Mouse (Mus musculus) stomach, embryonic 16.5 days (tissue): Measurements from ENCODE around the gene Grhl3. TPM values are rescaled to one million over a fixed set of nuclear protein-coding genes. Genes with fewer than 3 reads are reported as not detected.

Experiments
- ATAC-seq: fragments of 200-750 bp; cut with Nextera tagmentation; 2 replicates; pipeline ENCODE4 v1.8.0; 2017; ENCODE audit warnings: moderate number of reproducible peaks, moderate TSS enrichment; ENCODE audit not compliant: insufficient read depth, low FRiP score
- H3K27ac ChIP-seq: fragments of 300-500 bp; sonication (generic); 2 replicates; pipeline ENCODE4 v1.5.1; 2014; ENCODE audit warnings: low read length
- H3K27me3 ChIP-seq: fragments of 300-500 bp; sonication (generic); 2 replicates; pipeline ENCODE4 v1.6.1; 2014; ENCODE audit warnings: low read length, control low read depth, mixed read lengths; ENCODE audit not compliant: control insufficient read depth, insufficient read depth
- H3K36me3 ChIP-seq: fragments of 300-500 bp; sonication (generic); 2 replicates; pipeline ENCODE4 v1.6.1; 2014; ENCODE audit warnings: low read length; ENCODE audit not compliant: control insufficient read depth, insufficient read depth
- H3K4me1 ChIP-seq: fragments of 300-500 bp; sonication (generic); 2 replicates; pipeline ENCODE4 v1.6.1; 2014; ENCODE audit warnings: low read length, control low read depth, mixed read lengths; ENCODE audit not compliant: control insufficient read depth, insufficient read depth
- H3K4me2 ChIP-seq: fragments of 300-500 bp; sonication (generic); 2 replicates; pipeline ENCODE4 v1.6.1; 2014; ENCODE audit warnings: low read depth, low read length, mixed read lengths
- H3K4me3 ChIP-seq: fragments of 300-500 bp; sonication (generic); replicated peaks from 2 replicates; pipeline ENCODE4 v1.5.1; 2014; ENCODE audit warnings: mild to moderate bottlenecking, low read length
- H3K9ac ChIP-seq: fragments of 300-500 bp; sonication (generic); 2 replicates; pipeline ENCODE4 v1.6.1; 2014; ENCODE audit warnings: low read length
- H3K9me3 ChIP-seq: fragments of 300-500 bp; sonication (generic); replicated peaks from 2 replicates; pipeline ENCODE4 v1.6.1; 2016; ENCODE audit warnings: low read length, control low read depth; ENCODE audit not compliant: control insufficient read depth
- WGBS: fragments of 180-500 bp; shearing (Covaris S2); extraction: QIAGEN DNeasy Blood & Tissue Kit; methylation state at CpG from one replicate; pipeline ENCODE4 v1.1.7; 2014; 5-methylcytosine and 5-hydroxymethylcytosine counted together
- microRNA-seq: library from miRNA; unstranded; fragments of <30 nt; microRNA quantifications from one replicate; pipeline ENCODE4, GENCODE M21; 2016
- polyA plus RNA-seq: library from polyadenylated mRNA; unstranded; fragments of >200 nt; fragmentation: Nextera tagmentation; extraction: Ambion mirVana; gene quantifications from 2 replicates; pipeline ENCODE4 v1.2.1, GENCODE M21; 2015

Gene Grhl3
- polyA plus RNA-seq, 1 experiment from 2014 or later = 54.1 TPM

DNA sequence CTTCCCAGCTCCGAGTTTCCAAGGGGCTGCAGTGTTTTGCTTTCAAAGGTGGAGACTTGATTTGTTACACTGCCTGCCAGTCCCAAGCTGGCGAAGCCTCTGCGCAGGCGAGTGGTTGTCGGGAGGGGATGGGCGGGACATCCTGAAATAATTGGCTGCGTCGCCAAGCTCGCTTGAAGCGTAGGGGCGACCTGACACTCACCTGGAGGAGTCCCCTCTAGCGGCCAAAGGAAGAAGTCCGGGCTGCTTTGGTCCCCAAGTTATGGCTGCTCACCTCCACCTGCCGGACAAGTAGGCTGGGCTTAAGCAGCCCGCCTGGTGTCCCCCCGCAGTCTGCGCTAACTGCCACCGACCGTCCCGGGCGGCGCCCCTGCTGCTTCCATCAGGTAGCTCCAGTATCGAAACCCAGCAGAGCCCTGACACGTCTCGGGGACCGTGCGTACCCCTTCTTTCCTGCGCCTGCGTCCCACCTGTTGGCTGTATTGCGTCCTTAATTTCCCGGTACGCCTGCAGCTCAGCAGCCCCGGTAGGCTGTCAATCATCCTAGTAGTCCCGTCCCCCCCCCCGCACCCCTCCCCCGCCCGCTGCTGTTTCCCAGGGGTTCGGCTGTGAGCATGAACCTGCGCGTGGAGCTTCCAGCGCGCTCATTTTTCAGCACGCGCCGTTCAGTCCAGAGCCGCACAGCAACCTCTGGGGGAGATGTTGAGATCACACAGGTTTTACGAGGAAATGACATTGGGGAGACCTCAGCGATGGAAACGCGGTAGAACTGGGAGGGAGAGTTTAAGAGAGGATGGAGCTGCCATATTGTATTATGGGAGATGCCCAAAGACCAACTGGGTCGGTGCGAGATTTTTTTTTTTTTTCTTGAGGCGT, 78.7 kb downstream of the Grhl3 start, which contains the start of the genes Stpg1 and Nipal3:
Gene Stpg1 (plus strand): TSS at position 270 of the 876 bp plus-strand sequence.
Gene Nipal3 (minus strand): TSS at position 518 of the 876 bp plus-strand sequence.
- Histone ChIP-seq H3K9ac (peak within 1 kb of the TSS; percentile 75), H3K9me3 (no peaks in the 10 kb centered on the region), H3K4me1 (0 out of 2 replicates have a peak, but pooled peaks cover 5% of the 10 kb centered on the region), H3K4me3 (peak within 1 kb of the TSS; percentile 68), H3K36me3 (no peaks in the 10 kb centered on the region), H3K4me2 (peak within 1 kb of the TSS; percentile 78), H3K27me3 (no peaks in the 10 kb centered on the region), H3K27ac (peak within 1 kb of the TSS; percentile 87)
- WGBS = under 1% methylated on average over 53 of the region's 53 CpGs
- peak; percentile 98 for ATAC-seq

DNA sequence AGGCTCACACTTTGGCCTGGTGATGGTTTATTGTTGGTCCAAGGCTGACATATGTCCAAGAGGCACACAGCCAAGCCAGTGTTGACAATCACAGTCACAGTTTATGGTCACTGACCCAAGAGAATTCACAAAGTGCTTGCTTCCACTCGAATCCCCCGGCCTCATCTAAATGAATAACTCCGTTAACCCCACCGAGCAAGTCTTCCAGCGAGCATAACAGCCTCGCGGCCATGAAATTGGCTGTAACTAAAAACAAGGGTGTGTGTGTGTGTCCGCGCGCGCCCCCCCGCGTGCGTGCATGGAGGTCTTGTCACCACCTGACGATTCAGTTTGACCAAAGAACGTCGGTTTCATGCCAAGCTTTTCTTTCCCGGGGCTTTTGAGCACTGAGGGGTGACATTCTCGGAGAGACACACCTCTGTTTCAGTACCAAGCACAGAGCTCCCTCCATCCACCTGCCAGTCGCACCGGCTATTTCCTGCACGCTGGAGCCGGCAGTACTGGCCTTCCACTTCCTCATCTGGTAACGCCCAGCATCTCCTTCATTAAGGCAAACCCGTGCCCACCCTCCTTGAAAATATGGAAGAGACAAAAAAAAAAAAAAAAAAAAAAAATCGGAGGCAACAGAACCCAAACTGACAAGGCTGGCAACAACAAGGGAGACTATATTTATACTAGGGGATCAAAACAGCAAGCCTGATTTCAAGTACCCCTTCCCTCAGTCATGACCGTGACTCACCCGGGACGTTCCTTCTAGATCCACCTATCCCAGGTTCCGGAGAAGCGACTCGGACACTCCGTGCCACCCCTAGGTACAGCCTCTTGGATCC, 79.5 kb downstream of the Grhl3 start:
- no peaks in the 10 kb centered on the region for H3K27me3 ChIP-seq
- peak overlapping the region; percentile 68 for H3K4me3 ChIP-seq
- ATAC-seq = no peak
- H3K27ac ChIP-seq = peak overlapping the region; percentile 12
- no peaks in the 10 kb centered on the region; the same call in 1 of the 2 replicates for H3K36me3 ChIP-seq
- H3K4me1 ChIP-seq = 0 out of 2 replicates have a peak, but pooled peaks cover 5% of the 10 kb centered on the region
- peak overlapping the region; percentile 67 for H3K9ac ChIP-seq
- peak overlapping the region; percentile 78 for H3K4me2 ChIP-seq
- 2% methylated on average over 33 of the region's 33 CpGs for WGBS
- no peaks in the 10 kb centered on the region for H3K9me3 ChIP-seq

DNA sequence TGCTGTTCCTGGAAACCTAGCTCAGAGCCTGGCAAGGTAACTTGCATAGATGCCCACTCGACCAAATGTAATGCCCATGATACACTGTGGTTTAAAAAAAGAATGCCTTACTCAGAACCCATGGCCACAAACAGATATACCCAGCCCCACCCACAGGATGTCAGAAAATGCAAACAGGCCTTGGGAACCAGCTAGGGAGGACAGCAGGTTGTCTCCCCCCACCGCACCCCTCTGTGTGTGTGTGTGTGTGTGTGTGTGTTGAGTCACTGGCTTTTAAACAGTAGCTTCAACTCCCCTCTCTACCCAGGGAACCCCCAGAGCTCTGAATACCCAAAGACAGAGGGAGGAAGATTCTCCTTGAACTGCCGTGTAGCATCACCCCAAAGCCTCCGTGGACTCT, 80.2 kb downstream of the Grhl3 start:
- peak overlapping the region; percentile 68 for H3K4me3 ChIP-seq
- peak overlapping the region; percentile 78 for H3K4me2 ChIP-seq
- H3K27ac ChIP-seq = no peak overlapping the region
- no peaks in the 10 kb centered on the region for H3K9me3 ChIP-seq
- ATAC-seq = no peak
- H3K27me3 ChIP-seq = no peaks in the 10 kb centered on the region
- 39% methylated on average over 4 of the region's 4 CpGs for WGBS
- no peaks in the 10 kb centered on the region; the same call in 1 of the 2 replicates for H3K36me3 ChIP-seq
- 0 out of 2 replicates have a peak, but pooled peaks cover 5% of the 10 kb centered on the region for H3K4me1 ChIP-seq
- peak overlapping the region; percentile 67; the same call in 1 of the 2 replicates for H3K9ac ChIP-seq

Small RNAs within 50 kb of the gene (microRNA-seq; reads per million reads assigned to microRNA genes)
- not detected for gene Gm25317

Other genes with a start within 250 kb of the Grhl3 start
- gene Srrm1, start 220.3 kb downstream of the Grhl3 start, polyA plus RNA-seq = 176 and 188 TPM in 2 replicates
- gene Ncmap, start 175.4 kb downstream of the Grhl3 start, polyA plus RNA-seq = 27.4 and 36.0 TPM in 2 replicates
- gene Rcan3, start 139.8 kb downstream of the Grhl3 start, polyA plus RNA-seq = 15.0 and 18.0 TPM in 2 replicates
- gene Stpg1, start 78.8 kb downstream of the Grhl3 start, polyA plus RNA-seq = 0.17 and 0.29 TPM in 2 replicates
- 4.7 and 4.8 TPM in 2 replicates for gene Nipal3, start 78.6 kb downstream of the Grhl3 start, polyA plus RNA-seq
- gene Ifnlr1, start 112.7 kb upstream of the Grhl3 start, polyA plus RNA-seq = 1.6 and 2.6 TPM in 2 replicates
- 2.0 and 2.1 TPM in 2 replicates for gene Il22ra1, start 154.5 kb upstream of the Grhl3 start, polyA plus RNA-seq
- 0.56 and 3.6 TPM in 2 replicates for gene Myom3, start 186.1 kb upstream of the Grhl3 start, polyA plus RNA-seq